ENCODE assay signal across 17 mouse cellular contexts in the genomic region with DNA sequence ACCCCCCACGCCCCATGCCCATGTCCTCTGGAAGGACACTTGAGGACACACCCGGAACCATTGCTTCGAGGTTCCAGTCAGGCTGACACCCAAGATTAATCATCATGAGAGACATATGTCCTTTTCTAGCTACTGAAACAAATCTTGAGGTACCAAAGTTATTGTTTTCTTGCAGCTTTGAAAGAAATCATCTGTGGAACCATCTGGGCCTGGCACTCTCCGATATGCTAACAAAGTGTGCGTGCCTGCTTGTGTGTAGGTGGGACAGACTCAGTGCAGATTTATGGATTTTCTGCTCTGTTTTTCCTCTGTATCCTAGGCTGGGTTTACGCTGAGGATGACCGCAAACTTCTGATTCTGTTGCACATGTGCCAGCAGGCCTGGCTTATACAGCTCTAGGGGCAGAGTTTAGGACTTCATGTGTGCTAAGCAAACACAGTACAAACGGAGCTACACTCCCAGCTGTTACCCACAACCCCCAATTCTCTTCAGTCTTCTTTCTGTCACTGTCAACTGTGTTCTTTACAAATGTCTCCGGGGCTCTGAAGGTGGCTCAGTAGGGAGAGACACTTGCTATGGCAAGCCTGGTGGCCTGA. TPM values are rescaled to one million over a fixed set of nuclear protein-coding genes. Genes with fewer than 3 reads are reported as not detected.
DNase-seq lines count a peak whose midpoint lies in the region; ATAC-seq and TF ChIP-seq lines count a peak whose summit lies in the region.
"Had no signal": no experiment of that assay in that cellular context is flagged by ENCODE, and none has a peak within 500 bp of the region (broad histone marks: within the 10 kb centered on the region; RNA-seq: fewer than 3 reads in every experiment).

No protein-coding gene starts in this region.

- no peak for TF ChIP-seq EP300 in liver, postnatal 0 days (IDR thresholded peaks at IDR 0.05; ENCODE audit: low read depth)

- H3K27me3 ChIP-seq in liver, postnatal 0 days (ENCODE audit: insufficient read depth, low read length): no peaks in the 10 kb centered on the region
- no peaks in the 10 kb centered on the region for H3K27me3 ChIP-seq in liver, embryonic 12.5 days (replicated peaks)
- H3K27me3 ChIP-seq: heart, embryonic 13.5 days; kidney, embryonic 15.5 days; midbrain, embryonic 15.5 days had no signal

- peak; percentile 70 for ATAC-seq in liver, postnatal 0 days
- ATAC-seq in liver, embryonic 12.5 days: no peak
- ATAC-seq: midbrain, embryonic 15.5 days had no signal

- H3K9ac ChIP-seq in liver, postnatal 0 days (replicated peaks): no peak overlapping the region
- no peak overlapping the region for H3K9ac ChIP-seq in liver, embryonic 12.5 days
- H3K9ac ChIP-seq: heart, embryonic 13.5 days; kidney, embryonic 15.5 days; midbrain, embryonic 15.5 days had no signal

- H3K4me2 ChIP-seq in liver, postnatal 0 days (ENCODE audit: low read depth, low read length): no peak overlapping the region
- H3K4me2 ChIP-seq in liver, embryonic 12.5 days: no peak overlapping the region
- H3K4me2 ChIP-seq: heart, embryonic 13.5 days; kidney, embryonic 15.5 days; midbrain, embryonic 15.5 days had no signal

- no peak for TF ChIP-seq CTCF in liver, postnatal 0 days (IDR thresholded peaks at IDR 0.05; ENCODE audit: low read depth)

- H3K36me3 ChIP-seq in liver, postnatal 0 days (replicated peaks; ENCODE audit: insufficient read depth, low read length): no peaks in the 10 kb centered on the region
- no peaks in the 10 kb centered on the region for H3K36me3 ChIP-seq in liver, embryonic 12.5 days
- H3K36me3 ChIP-seq: heart, embryonic 13.5 days; hindbrain, embryonic 10.5 days; kidney, embryonic 15.5 days; midbrain, embryonic 15.5 days had no signal

- H3K9me3 ChIP-seq in liver, postnatal 0 days (ENCODE audit: low read length): peaks cover 3% of the 10 kb centered on the region; the same call in 1 of the 2 replicates
- H3K9me3 ChIP-seq in liver, embryonic 12.5 days (replicated peaks): 0 out of 2 replicates have a peak, but pooled peaks cover 5% of the 10 kb centered on the region
- H3K9me3 ChIP-seq: midbrain, embryonic 15.5 days had no signal

- H3K4me1 ChIP-seq in liver, postnatal 0 days (ENCODE audit: insufficient read depth): peaks cover 11% of the 10 kb centered on the region
- H3K4me1 ChIP-seq in liver, embryonic 12.5 days: no peaks in the 10 kb centered on the region
- H3K4me1 ChIP-seq: hindbrain, embryonic 10.5 days; kidney, embryonic 15.5 days; midbrain, embryonic 15.5 days had no signal

- 75% methylated on average over 9 of the region's 9 CpGs for WGBS in liver, postnatal 0 days (ENCODE audit: insufficient replicate concordance)
- WGBS in liver, embryonic 12.5 days (ENCODE audit: insufficient replicate concordance): 71% methylated on average over 9 of the region's 9 CpGs

- no peak for DNase-seq in liver, postnatal 0 days
- peak; percentile 83 for DNase-seq in layer of hippocampus, adult 11-12 months (ENCODE audit: low spot score)
- peak; percentile 53 to 87 for DNase-seq in left cerebral cortex, adult 9 months (ENCODE audit: low spot score in 2 of 2)
- DNase-seq in telencephalon, adult 2 months (ENCODE audit: low read depth, low spot score): peak; percentile 86
- DNase-seq in adipocyte (ENCODE audit: low spot score): no peak
- DNase-seq in cerebellum, adult 11-12 months: no peak
- DNase-seq: adrenal gland, postnatal 36 days; cerebellum, adult 2 months; gastrocnemius, postnatal 10 days; lung, adult 2 months; thymus, adult 18-20 months had no signal

- H3K27ac ChIP-seq in liver, postnatal 0 days (ENCODE audit: low read depth): no peak overlapping the region
- no peak overlapping the region for H3K27ac ChIP-seq in liver, embryonic 12.5 days
- H3K27ac ChIP-seq: heart, embryonic 13.5 days; hindbrain, embryonic 10.5 days; kidney, embryonic 15.5 days; macrophage; midbrain, embryonic 15.5 days had no signal

- no peak overlapping the region for H3K4me3 ChIP-seq in liver, postnatal 0 days (ENCODE audit: low read depth, low read length)
- H3K4me3 ChIP-seq in liver, embryonic 12.5 days: no peak overlapping the region
- H3K4me3 ChIP-seq: heart, embryonic 13.5 days; hindbrain, embryonic 10.5 days; kidney, embryonic 15.5 days; midbrain, embryonic 15.5 days had no signal

RNA-seq across cellular contexts. Expression of gene Tmsb10, which starts 9.3 kb away (rescaled TPM):
- polyA plus RNA-seq in liver, postnatal 0 days (2015; fragmentation: Nextera tagmentation; extraction: Ambion mirVana): 320 and 328 TPM in 2 replicates
- polyA plus RNA-seq in liver, embryonic 12.5 days (2016; fragmentation: Nextera tagmentation; extraction: Ambion mirVana): 571 and 617 TPM in 2 replicates

RNA-seq across cellular contexts. Expression of gene Kcmf1, which starts 49.5 kb away (rescaled TPM):
- 32.9 and 33.5 TPM in 2 replicates for polyA plus RNA-seq in liver, postnatal 0 days (2015; fragmentation: Nextera tagmentation; extraction: Ambion mirVana)
- 48.7 and 49.2 TPM in 2 replicates for polyA plus RNA-seq in liver, embryonic 12.5 days (2016; fragmentation: Nextera tagmentation; extraction: Ambion mirVana)

Comparison
In these comparisons a context has a peak if more than half of its experiments do, and no peak if none do; other contexts are left out.
1. DNase-seq: peak in layer of hippocampus, adult 11-12 months (single experiment), left cerebral cortex, adult 9 months (2 of 2) and telencephalon, adult 2 months (single experiment); none in liver, postnatal 0 days (single experiment), adipocyte (single experiment) and cerebellum, adult 11-12 months (single experiment).